Mouse (Mus musculus) MN1 (cell line): Measurements from ENCODE around the gene Cdon.

Source experiments
- DNase-seq: peaks from one replicate; pipeline ENCODE4 v3.0.0-alpha.2; 2016; ENCODE audit warnings: low spot score

Cdon gene

GRCm38 (mm10) chr9:35435565-35435964, 14.6 kb downstream of the Cdon start:
- DNase-seq = peak; percentile 51

GRCm38 (mm10) chr9:35438286-35439061, 17.5 kb downstream of the Cdon start:
- DNase-seq = no peak

GRCm38 (mm10) chr9:35439062-35439442, 18.1 kb downstream of the Cdon start:
- no peak for DNase-seq

GRCm38 (mm10) chr9:35439754-35440153, 18.8 kb downstream of the Cdon start:
- no peak for DNase-seq

- DNase-seq = no peak
These were observed 21.5 kb downstream of the Cdon start for GRCm38 (mm10) chr9:35442476-35442875.

GRCm38 (mm10) chr9:35443618-35444511, 22.9 kb downstream of the Cdon start:
- DNase-seq = no peak

GRCm38 (mm10) chr9:35444512-35444886, 23.6 kb downstream of the Cdon start:
- DNase-seq = no peak

- no peak for DNase-seq
These were observed 26.0 kb downstream of the Cdon start for GRCm38 (mm10) chr9:35446916-35447315.

- no peak for DNase-seq
These were observed 32.4 kb downstream of the Cdon start for GRCm38 (mm10) chr9:35453311-35453710.

GRCm38 (mm10) chr9:35459594-35459993, 38.7 kb downstream of the Cdon start:
- no peak for DNase-seq

GRCm38 (mm10) chr9:35467264-35467817, 46.4 kb downstream of the Cdon start:
- peak; percentile 52 for DNase-seq

- no peak for DNase-seq
These were observed 48.0 kb downstream of the Cdon start for GRCm38 (mm10) chr9:35468913-35469312.

GRCm38 (mm10) chr9:35474104-35474724, 53.3 kb downstream of the Cdon start:
- peak; percentile 43 for DNase-seq

- DNase-seq = no peak
These were observed 54.5 kb downstream of the Cdon start for GRCm38 (mm10) chr9:35475394-35475793.

GRCm38 (mm10) chr9:35479456-35479855, 58.5 kb downstream of the Cdon start:
- no peak for DNase-seq

- DNase-seq = peak; percentile 26
These were observed 61.3 kb downstream of the Cdon start for GRCm38 (mm10) chr9:35482014-35482898.

- no peak for DNase-seq
These were observed 63.0 kb downstream of the Cdon start for GRCm38 (mm10) chr9:35483949-35484348.

- no peak for DNase-seq
These were observed 65.7 kb downstream of the Cdon start for GRCm38 (mm10) chr9:35486616-35487015.

GRCm38 (mm10) chr9:35488496-35488895, 67.6 kb downstream of the Cdon start:
- DNase-seq = no peak

GRCm38 (mm10) chr9:35491109-35491866, 70.4 kb downstream of the Cdon start:
- no peak for DNase-seq
